Mouse (Mus musculus): ENCODE results near the gene Map3k5. TPM values are rescaled to one million over a fixed set of nuclear protein-coding genes. Genes with fewer than 3 reads are reported as not detected.
A peak's percentile ranks its signal among the peaks of the same experiment; 100 is the strongest.

Gene Map3k5
- total and polyA plus RNA-seq, 3 experiments, result 0.35 to 0.97 TPM; not detected in 1

- H3K9me3 ChIP-seq (replicated peaks; ENCODE audit: insufficient read depth, low read length), result no peaks in the 10 kb centered on the region
- no peaks in the 10 kb centered on the region for H3K27me3 ChIP-seq (ENCODE audit: control insufficient read depth in 1 of 2, insufficient read depth in 2 of 2, low read length in 2 of 2)
- no peak for DNase-seq (ENCODE audit: low read depth, low spot score)
- no peak overlapping the region for H3K27ac ChIP-seq (ENCODE audit: control insufficient read depth, low read depth, low read length)
- H3K79me2 ChIP-seq (ENCODE audit: control insufficient read depth, insufficient read depth, low read length, poor library complexity), result no peaks in the 10 kb centered on the region
- no peak overlapping the region for H3K4me3 ChIP-seq (ENCODE audit: control insufficient read depth in 1 of 2, insufficient read depth in 1 of 2, low read depth in 2 of 2, low read length in 2 of 2)
- H3K4me1 ChIP-seq (ENCODE audit: control insufficient read depth in 1 of 2, insufficient read depth in 2 of 2, low read length in 2 of 2), result peaks cover 0 to 16% of the 10 kb centered on the region in 2 experiments; a peak in 2 of 4 replicates
- TF ChIP-seq RCOR1 (IDR thresholded peaks at IDR 0.05; ENCODE audit: low read depth, low read length), result no peak
- no peak for TF ChIP-seq CHD1 (IDR thresholded peaks at IDR 0.05; ENCODE audit: low read depth, low read length)
- no peak for TF ChIP-seq SIN3A (IDR thresholded peaks at IDR 0.05; ENCODE audit: low read length)
- TF ChIP-seq TAL1 (IDR thresholded peaks at IDR 0.05; ENCODE audit: low read length), result no peak
- no peak for TF ChIP-seq MAFK (IDR thresholded peaks at IDR 0.05; ENCODE audit: borderline replicate concordance, low read depth, low read length)
- no peak for TF ChIP-seq POLR2A (IDR thresholded peaks at IDR 0.05; ENCODE audit: control insufficient read depth in 1 of 2, insufficient read depth in 1 of 2, low read depth in 1 of 2, low read length in 2 of 2, poor library complexity in 1 of 2)
- TF ChIP-seq ZC3H11A (IDR thresholded peaks at IDR 0.05; ENCODE audit: low read depth, low read length), result no peak
- no peak for TF ChIP-seq UBTF (IDR thresholded peaks at IDR 0.05; ENCODE audit: borderline replicate concordance, insufficient read depth, low read depth, low read length)
- no peak for TF ChIP-seq MAZ (IDR thresholded peaks at IDR 0.05; ENCODE audit: low read depth, low read length)
- no peak overlapping the region for H3K9ac ChIP-seq (ENCODE audit: control insufficient read depth, low read depth, low read length, poor library complexity, severe bottlenecking)
- H3K36me3 ChIP-seq (ENCODE audit: control insufficient read depth in 1 of 2, insufficient read depth in 2 of 2, low read length in 2 of 2), result peaks cover 0 to 10% of the 10 kb centered on the region in 2 experiments; a peak in 2 of 4 replicates
Measured at GRCm38 (mm10) chr10:20107031-20107430, 172.8 kb downstream of the Map3k5 start.

GRCm38 (mm10) chr10:20111508-20111907, 177.2 kb downstream of the Map3k5 start:
- no peaks in the 10 kb centered on the region for H3K9me3 ChIP-seq (replicated peaks; ENCODE audit: insufficient read depth, low read length)
- no peaks in the 10 kb centered on the region for H3K79me2 ChIP-seq (ENCODE audit: control insufficient read depth, insufficient read depth, low read length, poor library complexity)
- no peak for TF ChIP-seq MAZ (IDR thresholded peaks at IDR 0.05; ENCODE audit: low read depth, low read length)
- TF ChIP-seq ZNF384 (IDR thresholded peaks at IDR 0.05; ENCODE audit: low read depth, low read length), result no peak
- TF ChIP-seq TAL1 (IDR thresholded peaks at IDR 0.05; ENCODE audit: low read length), result peak; percentile 29; the same call in 1 of the 2 replicates
- TF ChIP-seq POLR2AphosphoS5 (IDR thresholded peaks at IDR 0.05; ENCODE audit: borderline replicate concordance, low read depth, low read length), result no peak
- TF ChIP-seq MYC (IDR thresholded peaks at IDR 0.05; ENCODE audit: low read depth, low read length), result no peak
- TF ChIP-seq EP300 (IDR thresholded peaks at IDR 0.05; ENCODE audit: low read depth in 1 of 2, low read length in 2 of 2), result peak in 1 of 2 experiments; percentile 32; a peak in 1 of 4 replicates
- no peak overlapping the region for H3K4me3 ChIP-seq (ENCODE audit: control insufficient read depth in 1 of 2, insufficient read depth in 1 of 2, low read depth in 2 of 2, low read length in 2 of 2)
- DNase-seq (ENCODE audit: low read depth, low spot score), result no peak
- no peaks in the 10 kb centered on the region for H3K27me3 ChIP-seq (ENCODE audit: control insufficient read depth in 1 of 2, insufficient read depth in 2 of 2, low read length in 2 of 2)
- no peaks in the 10 kb centered on the region for H3K36me3 ChIP-seq (ENCODE audit: control insufficient read depth in 1 of 2, insufficient read depth in 2 of 2, low read length in 2 of 2)
- peaks cover 0 to 3% of the 10 kb centered on the region in 2 experiments; a peak in 1 of 4 replicates for H3K4me1 ChIP-seq (ENCODE audit: control insufficient read depth in 1 of 2, insufficient read depth in 2 of 2, low read length in 2 of 2)
- H3K9ac ChIP-seq (ENCODE audit: control insufficient read depth, low read depth, low read length, poor library complexity, severe bottlenecking), result no peak overlapping the region
- no peak overlapping the region for H3K27ac ChIP-seq (ENCODE audit: control insufficient read depth, low read depth, low read length)
